Mouse (Mus musculus) bone marrow macrophage, adult 2 months (primary cell): ENCODE measurements around the gene Rapgef4.

Experiments used
- CTCF ChIP-seq: IDR thresholded peaks from 2 replicates; pipeline ENCODE4 v1.5.1; 2012; ENCODE audit warnings: low read depth, mild to moderate bottlenecking, low read length, moderate library complexity
- POLR2A ChIP-seq: IDR thresholded peaks from 2 replicates; pipeline ENCODE4 v1.6.1; 2012; ENCODE audit warnings: mild to moderate bottlenecking, low read depth, low read length, borderline replicate concordance

- TF ChIP-seq CTCF (no peak), POLR2A (no peak)
Observed at GRCm38 (mm10) chr2:72054280-72054679, 73.2 kb downstream of the Rapgef4 start.
